Mouse (Mus musculus): ENCODE measurements at regions not wholly inside any gene's neighbourhood (a gene's known extent, or its start where the extent isn't known, plus 50 kb on each side); places are given as distances from the start of the nearest gene placed in this dataset.

DNA sequence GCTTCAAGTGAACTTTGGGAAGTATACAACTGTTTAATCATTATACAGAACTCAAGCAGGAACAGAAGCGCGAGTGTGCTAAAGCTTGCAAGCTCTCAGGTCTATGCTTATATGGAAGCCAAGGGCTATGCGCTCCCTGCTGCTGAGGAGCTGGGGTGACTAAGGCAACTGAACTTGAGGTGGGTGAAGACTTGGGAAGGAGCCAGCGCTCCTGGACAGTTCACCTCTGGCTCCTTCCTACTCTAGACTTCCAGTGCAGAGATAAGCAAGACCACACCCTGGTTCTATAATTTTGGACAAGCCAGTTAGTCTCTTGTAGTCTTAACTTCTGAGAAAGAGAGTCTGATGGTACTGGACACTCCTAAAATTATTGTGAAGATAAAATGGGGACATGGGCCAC, 55.3 kb upstream of the Slc2a1 start:
- H3K9ac ChIP-seq (replicated peaks; ENCODE audit: low read depth, low read length): no peak overlapping the region
- no peak for ATAC-seq (ENCODE audit: insufficient number of reproducible peaks, insufficient read depth, low FRiP score, low read depth)
- H3K9me3 ChIP-seq (ENCODE audit: control insufficient read depth, low read depth, low read length): no peaks in the 10 kb centered on the region
- no peaks in the 10 kb centered on the region for H3K27me3 ChIP-seq (ENCODE audit: control insufficient read depth, insufficient read depth, low read length)
- no peak overlapping the region for H3K4me2 ChIP-seq (replicated peaks; ENCODE audit: low read depth, low read length)
- H3K4me3 ChIP-seq (ENCODE audit: low read depth, low read length): no peak overlapping the region
- no peaks in the 10 kb centered on the region for H3K4me1 ChIP-seq (ENCODE audit: control insufficient read depth, insufficient read depth, low read length)
- no peak overlapping the region for H3K27ac ChIP-seq (ENCODE audit: low read length)
- no peaks in the 10 kb centered on the region for H3K36me3 ChIP-seq (ENCODE audit: control insufficient read depth, insufficient read depth, low read length)
- 77% methylated on average over 4 of the region's 4 CpGs for whole genome bisulfite sequencing

DNA sequence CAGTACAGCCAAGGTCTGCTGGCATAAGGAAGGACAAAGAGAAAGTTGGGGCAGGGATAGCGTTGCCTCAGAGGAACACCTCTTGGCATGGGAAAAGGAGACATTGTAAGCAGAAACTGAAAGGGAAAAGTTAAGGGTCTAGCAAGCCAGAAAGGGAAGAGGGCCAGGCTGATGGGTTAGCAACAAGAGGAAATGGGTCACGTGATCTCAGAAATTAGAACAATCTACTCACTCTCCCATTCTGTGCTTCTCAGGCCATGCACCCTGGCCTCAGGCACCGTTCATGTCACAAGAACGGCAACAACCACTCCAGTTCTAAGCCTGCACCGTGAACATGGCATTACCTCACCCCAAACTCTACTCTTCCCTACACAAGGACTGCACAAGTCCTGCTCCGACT, 54.8 kb upstream of the Slc2a1 start:
- no peak overlapping the region for H3K9ac ChIP-seq (replicated peaks; ENCODE audit: low read depth, low read length)
- H3K36me3 ChIP-seq (ENCODE audit: control insufficient read depth, insufficient read depth, low read length): no peaks in the 10 kb centered on the region
- H3K27me3 ChIP-seq (ENCODE audit: control insufficient read depth, insufficient read depth, low read length): no peaks in the 10 kb centered on the region
- no peak overlapping the region for H3K4me3 ChIP-seq (ENCODE audit: low read depth, low read length)
- H3K4me1 ChIP-seq (ENCODE audit: control insufficient read depth, insufficient read depth, low read length): no peaks in the 10 kb centered on the region
- 76% methylated on average over 6 of the region's 6 CpGs for WGBS
- H3K9me3 ChIP-seq (ENCODE audit: control insufficient read depth, low read depth, low read length): no peaks in the 10 kb centered on the region
- ATAC-seq (ENCODE audit: insufficient number of reproducible peaks, insufficient read depth, low FRiP score, low read depth): no peak
- H3K27ac ChIP-seq (ENCODE audit: low read length): no peak overlapping the region
- no peak overlapping the region for H3K4me2 ChIP-seq (replicated peaks; ENCODE audit: low read depth, low read length)

DNA sequence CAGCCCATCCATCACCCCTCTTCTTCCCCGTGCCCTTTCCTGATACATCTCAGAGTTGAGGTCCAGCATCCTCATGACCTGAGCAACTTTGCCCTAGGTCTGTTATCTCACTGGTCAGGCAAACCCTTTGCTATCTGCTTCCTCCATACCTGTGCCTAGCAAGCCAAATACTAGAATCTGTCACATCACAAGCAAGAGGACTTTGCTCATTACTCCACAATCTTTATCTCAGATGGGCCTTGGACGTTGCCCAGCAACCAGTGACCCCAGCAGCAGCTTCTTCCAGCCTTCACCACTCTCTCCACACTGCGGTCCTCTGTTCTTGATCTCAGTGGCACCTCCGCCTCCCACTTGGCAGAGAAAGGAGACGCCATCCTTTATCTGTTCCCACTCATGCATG, 54.4 kb upstream of the Slc2a1 start:
- no peaks in the 10 kb centered on the region for H3K36me3 ChIP-seq (ENCODE audit: control insufficient read depth, insufficient read depth, low read length)
- H3K9me3 ChIP-seq (ENCODE audit: control insufficient read depth, low read depth, low read length): no peaks in the 10 kb centered on the region
- no peak overlapping the region for H3K9ac ChIP-seq (replicated peaks; ENCODE audit: low read depth, low read length)
- H3K4me3 ChIP-seq (ENCODE audit: low read depth, low read length): no peak overlapping the region
- H3K27me3 ChIP-seq (ENCODE audit: control insufficient read depth, insufficient read depth, low read length): no peaks in the 10 kb centered on the region
- 51% methylated on average over 5 of the region's 5 CpGs for WGBS
- no peak overlapping the region for H3K27ac ChIP-seq (ENCODE audit: low read length)
- no peak overlapping the region for H3K4me2 ChIP-seq (replicated peaks; ENCODE audit: low read depth, low read length)
- no peaks in the 10 kb centered on the region for H3K4me1 ChIP-seq (ENCODE audit: control insufficient read depth, insufficient read depth, low read length)
- ATAC-seq (ENCODE audit: insufficient number of reproducible peaks, insufficient read depth, low FRiP score, low read depth): no peak

DNA sequence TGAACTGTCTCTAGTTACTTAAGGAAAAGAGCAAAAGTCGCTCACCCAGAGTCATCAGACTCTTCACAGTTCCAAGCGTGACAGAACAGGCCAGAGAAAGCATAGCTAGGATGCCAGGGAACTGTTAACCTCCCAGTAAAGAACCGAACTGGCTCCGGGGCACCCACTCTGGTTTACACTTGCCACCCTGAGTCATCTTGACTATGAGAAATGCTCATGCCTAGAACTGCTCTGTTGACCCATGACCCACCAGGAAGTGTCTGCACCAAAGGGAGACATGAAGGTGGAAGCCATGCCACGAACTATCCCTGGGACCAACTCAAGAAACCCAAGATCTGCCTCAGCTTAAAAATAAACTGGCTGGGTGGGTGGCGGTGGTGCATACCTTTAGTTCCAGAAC, 51.3 kb upstream of the Slc2a1 start:
- Histone ChIP-seq H3K9ac (replicated peaks; ENCODE audit: low read depth, low read length) (no peak overlapping the region), H3K4me2 (replicated peaks; ENCODE audit: low read depth, low read length) (no peak overlapping the region), H3K4me3 (ENCODE audit: low read depth, low read length) (no peak overlapping the region), H3K4me1 (ENCODE audit: control insufficient read depth, insufficient read depth, low read length) (no peaks in the 10 kb centered on the region), H3K27me3 (ENCODE audit: control insufficient read depth, insufficient read depth, low read length) (no peaks in the 10 kb centered on the region), H3K27ac (ENCODE audit: low read length) (no peak overlapping the region), H3K36me3 (ENCODE audit: control insufficient read depth, insufficient read depth, low read length) (no peaks in the 10 kb centered on the region), H3K9me3 (ENCODE audit: control insufficient read depth, low read depth, low read length) (no peaks in the 10 kb centered on the region)
- ATAC-seq (ENCODE audit: insufficient number of reproducible peaks, insufficient read depth, low FRiP score, low read depth): no peak
- 80% methylated on average over 6 of the region's 6 CpGs for WGBS

DNA sequence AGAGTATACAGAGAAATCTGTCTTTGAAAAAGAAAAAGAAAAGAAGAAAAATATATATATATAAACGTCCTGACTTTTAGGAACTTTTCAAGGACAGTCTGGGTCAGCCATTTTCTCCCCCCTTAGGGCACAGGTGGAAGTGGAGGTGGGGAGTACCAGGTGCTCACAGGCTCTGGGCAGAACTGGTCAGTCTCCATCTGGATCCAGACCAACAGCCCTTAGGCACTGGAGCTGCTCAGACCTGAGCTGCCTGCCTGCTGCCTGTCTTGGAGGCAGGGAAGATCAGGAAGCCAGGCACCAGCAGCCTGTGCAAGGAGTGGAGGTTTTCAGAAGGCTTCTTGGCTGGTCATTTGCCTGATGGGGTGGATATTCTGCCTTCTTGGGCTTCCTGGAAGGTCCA, 50.7 kb upstream of the Slc2a1 start:
- no peaks in the 10 kb centered on the region for H3K27me3 ChIP-seq (ENCODE audit: control insufficient read depth, insufficient read depth, low read length)
- H3K4me3 ChIP-seq (ENCODE audit: low read depth, low read length): no peak overlapping the region
- ATAC-seq (ENCODE audit: insufficient number of reproducible peaks, insufficient read depth, low FRiP score, low read depth): no peak
- no peak overlapping the region for H3K9ac ChIP-seq (replicated peaks; ENCODE audit: low read depth, low read length)
- H3K4me2 ChIP-seq (replicated peaks; ENCODE audit: low read depth, low read length): no peak overlapping the region
- H3K36me3 ChIP-seq (ENCODE audit: control insufficient read depth, insufficient read depth, low read length): no peaks in the 10 kb centered on the region
- no peaks in the 10 kb centered on the region for H3K9me3 ChIP-seq (ENCODE audit: control insufficient read depth, low read depth, low read length)
- no peaks in the 10 kb centered on the region for H3K4me1 ChIP-seq (ENCODE audit: control insufficient read depth, insufficient read depth, low read length)
- WGBS: 56% methylated on average over 1 of the region's 1 CpGs
- no peak overlapping the region for H3K27ac ChIP-seq (ENCODE audit: low read length)
